Mouse (Mus musculus) midbrain, postnatal 0 days (tissue): ENCODE results near the gene Olfr441. TPM values are rescaled to one million over a fixed set of nuclear protein-coding genes. Genes with fewer than 3 reads are reported as not detected.
A peak's percentile ranks its signal among the peaks of the same experiment; 100 is the strongest.
"Not testable (repeated sequence)": the region's sequence is repeated elsewhere in the genome, so short reads cannot be mapped to it uniquely, and the experiment has no call there.

ENCODE experiments used
- ATAC-seq: fragments of 200-750 bp; cut with Nextera tagmentation; 2 replicates; pipeline ENCODE4 v1.8.0; 2017; ENCODE audit warnings: moderate number of reproducible peaks, mild to moderate bottlenecking, moderate TSS enrichment, moderate library complexity; ENCODE audit not compliant: low FRiP score
- DNase-seq: peaks from one replicate; pipeline ENCODE4 v3.0.0-alpha.2; 2015; ENCODE audit warnings: low spot score
- H3K27ac ChIP-seq: fragments of 300-500 bp; sonication (generic); 2 replicates; pipeline ENCODE4 v1.5.1; 2014; ENCODE audit warnings: low read depth, mild to moderate bottlenecking, low read length, mixed read lengths
- H3K27me3 ChIP-seq: fragments of 300-500 bp; sonication (generic); 2 replicates; pipeline ENCODE4 v1.6.1; 2014; ENCODE audit warnings: low read length, control low read depth, mixed read lengths; ENCODE audit not compliant: insufficient read depth
- H3K36me3 ChIP-seq: fragments of 300-500 bp; sonication (generic); 2 replicates; pipeline ENCODE4 v1.6.1; 2014; ENCODE audit warnings: low read length, control low read depth, mixed read lengths; ENCODE audit not compliant: insufficient read depth
- H3K4me1 ChIP-seq: fragments of 300-500 bp; sonication (generic); 2 replicates; pipeline ENCODE4 v1.6.1; 2014; ENCODE audit warnings: mild to moderate bottlenecking, control low read depth, antibody characterized with exemption, low read length, mixed read lengths; ENCODE audit not compliant: insufficient read depth
- H3K4me2 ChIP-seq: fragments of 300-500 bp; sonication (generic); 2 replicates; pipeline ENCODE4 v1.6.1; 2014; ENCODE audit warnings: low read depth, mild to moderate bottlenecking, low read length, mixed read lengths; ENCODE audit not compliant: poor library complexity, severe bottlenecking
- H3K4me3 ChIP-seq: fragments of 300-500 bp; sonication (generic); 2 replicates; pipeline ENCODE4 v1.5.1; 2014; ENCODE audit warnings: low read depth, mild to moderate bottlenecking, low read length, moderate library complexity
- H3K9ac ChIP-seq: fragments of 300-500 bp; sonication (generic); replicated peaks from 2 replicates; pipeline ENCODE4 v1.6.1; 2014; ENCODE audit warnings: mild to moderate bottlenecking, low read length, moderate library complexity, mixed read lengths; ENCODE audit not compliant: poor library complexity, severe bottlenecking
- H3K9me3 ChIP-seq: fragments of 300-500 bp; sonication (generic); 2 replicates; pipeline ENCODE4 v1.6.1; 2016; ENCODE audit warnings: low read length, control low read depth
- CTCF ChIP-seq: IDR thresholded peaks from 2 replicates; pipeline ENCODE4 v1.5.1; 2016; ENCODE audit warnings: antibody characterized with exemption, mild to moderate bottlenecking
- WGBS: fragments of 180-500 bp; shearing (Covaris S2); extraction: QIAGEN DNeasy Blood & Tissue Kit; methylation state at CpG from one replicate; pipeline ENCODE4 v1.1.7; 2014; 5-methylcytosine and 5-hydroxymethylcytosine counted together
- polyA plus RNA-seq: library from polyadenylated mRNA; unstranded; fragments of >200 nt; fragmentation: Nextera tagmentation; extraction: Ambion mirVana; gene quantifications from 2 replicates; pipeline ENCODE4 v1.2.1, GENCODE M21; 2015
- total RNA-seq: library from RNA; depleted of rRNA; stranded (reverse); fragments of >200 nt; gene quantifications from 2 replicates; pipeline ENCODE4 v1.2.3, GENCODE M21; 2014; rRNA removed

Gene Olfr441
- 0.85 TPM in 1 of 2 replicates, not detected in the other for total RNA-seq
- polyA plus RNA-seq = not detected in 2 replicates

- not testable (repeated sequence) for H3K9me3 ChIP-seq, H3K4me3 ChIP-seq, H3K9ac ChIP-seq, H3K36me3 ChIP-seq, DNase-seq, H3K27me3 ChIP-seq, ATAC-seq, H3K27ac ChIP-seq, H3K4me2 ChIP-seq, H3K4me1 ChIP-seq
- 86% methylated on average over 1 of the region's 1 CpGs for WGBS
These were observed at the start of gene Olfr441 for GRCm38 (mm10) chr6:43106069-43106468. Gene Olfr441 (plus strand): TSS chr6:43106369.

GRCm38 (mm10) chr6:43078750-43079149, 27.4 kb upstream of the Olfr441 start:
- Histone ChIP-seq H3K27ac (no peak overlapping the region), H3K27me3 (no peaks in the 10 kb centered on the region), H3K4me3 (no peak overlapping the region), H3K4me1 (no peaks in the 10 kb centered on the region), H3K9ac (no peak overlapping the region), H3K9me3 (no peaks in the 10 kb centered on the region), H3K4me2 (no peak overlapping the region), H3K36me3 (no peaks in the 10 kb centered on the region)
- DNase-seq = peak; percentile 55
- TF ChIP-seq CTCF = peak; percentile 77
- 16% methylated on average over 2 of the region's 2 CpGs for WGBS
- no peak for ATAC-seq

DNA sequence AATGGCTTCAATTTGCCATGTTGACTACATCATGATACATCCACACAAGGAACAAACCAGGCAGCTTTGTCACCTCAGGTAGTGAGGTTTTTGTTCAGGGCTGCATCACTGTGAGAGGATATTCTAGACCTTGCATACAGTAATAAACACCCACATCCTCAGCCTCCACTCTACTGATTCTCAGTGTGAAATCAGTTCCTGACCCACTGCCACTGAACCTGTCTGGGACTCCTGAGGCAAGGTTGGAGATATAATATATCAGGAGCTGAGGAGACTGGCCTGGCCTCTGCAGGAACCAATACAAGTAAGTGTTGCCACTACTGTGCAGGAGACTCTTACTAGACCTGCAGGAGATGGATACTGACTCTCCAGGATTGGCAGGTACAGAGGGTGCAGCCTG, 24.8 kb upstream of the Olfr441 start:
- not testable (repeated sequence) for ATAC-seq, H3K4me1 ChIP-seq, H3K27ac ChIP-seq, H3K36me3 ChIP-seq, H3K27me3 ChIP-seq, H3K9me3 ChIP-seq, H3K9ac ChIP-seq, H3K4me3 ChIP-seq, H3K4me2 ChIP-seq, DNase-seq

DNA sequence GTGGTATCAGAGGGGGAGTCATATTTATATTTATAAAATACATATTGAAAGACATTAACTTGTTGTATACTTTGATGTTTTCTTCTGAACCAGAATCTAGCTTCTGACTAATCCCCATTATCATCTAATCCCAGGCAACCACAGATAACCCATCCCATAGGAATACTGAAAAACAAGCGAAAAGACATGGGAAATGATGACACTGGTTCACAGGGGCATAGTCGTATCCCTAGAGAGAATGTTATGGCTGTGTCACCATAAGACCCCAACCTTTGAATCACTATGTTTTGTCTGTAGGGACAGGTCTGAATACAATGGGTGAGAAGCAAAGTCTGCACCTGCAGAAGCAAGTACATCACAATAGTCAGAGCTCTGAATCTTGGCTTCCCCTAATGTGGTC, 40.1 kb downstream of the Olfr441 start, which contains the start of gene Olfr237-ps1:
Gene Olfr237-ps1, plus strand, starts transcription at position 301 of the 400 bp plus-strand sequence.
- not testable (repeated sequence) for DNase-seq

DNA sequence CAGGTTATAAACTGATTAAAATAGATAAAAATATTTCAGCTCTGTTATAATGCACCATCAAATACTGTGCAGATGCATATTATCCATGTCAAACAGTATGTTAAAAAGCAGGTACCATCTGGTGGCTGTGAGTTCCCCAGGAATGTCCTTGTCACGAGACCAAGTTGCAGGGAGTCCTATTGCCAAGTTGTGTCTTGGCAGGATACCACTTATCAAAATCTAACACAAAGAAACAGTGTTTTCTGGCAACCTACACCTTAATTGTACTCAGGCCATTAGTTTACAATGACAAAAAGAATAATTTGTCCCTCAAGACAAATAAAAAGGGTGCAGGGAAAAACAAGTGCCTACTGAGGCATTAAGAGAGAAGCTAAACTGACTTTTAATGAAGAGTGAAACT, 53.3 kb downstream of the Olfr441 start:
- no peaks in the 10 kb centered on the region for H3K4me1 ChIP-seq
- ATAC-seq (no peak), DNase-seq (peak; percentile 31)
- no peaks in the 10 kb centered on the region for H3K36me3 ChIP-seq
- H3K4me2 ChIP-seq = no peak overlapping the region
- TF ChIP-seq CTCF = no peak
- no peak overlapping the region for H3K4me3 ChIP-seq
- no peak overlapping the region for H3K27ac ChIP-seq
- no peak overlapping the region for H3K9ac ChIP-seq
- no peaks in the 10 kb centered on the region for H3K9me3 ChIP-seq
- no peaks in the 10 kb centered on the region for H3K27me3 ChIP-seq
- WGBS = 56% methylated on average over 1 of the region's 1 CpGs

More for the DNA sequence above, 40.1 kb downstream of the Olfr441 start, which contains the start of gene Olfr237-ps1:
- H3K27me3 ChIP-seq, H3K9ac ChIP-seq, H3K36me3 ChIP-seq, H3K4me3 ChIP-seq, H3K4me1 ChIP-seq, ATAC-seq, H3K27ac ChIP-seq, H3K4me2 ChIP-seq, H3K9me3 ChIP-seq: not testable (repeated sequence)
- WGBS = 90% methylated on average over 2 of the region's 2 CpGs

GRCm38 (mm10) chr6:43162982-43163381, 56.8 kb downstream of the Olfr441 start, which contains the start of gene Olfr437:
Gene Olfr437 (plus strand): TSS chr6:43163282.
- WGBS = 73% methylated on average over 3 of the region's 3 CpGs
- DNase-seq (no peak), ATAC-seq (no peak)
- H3K4me1 ChIP-seq = no peaks in the 10 kb centered on the region
- H3K4me2 ChIP-seq = no peak within 1 kb of the TSS
- no peak within 1 kb of the TSS for H3K27ac ChIP-seq
- H3K9ac ChIP-seq = no peak within 1 kb of the TSS
- TF ChIP-seq CTCF = no peak
- H3K36me3 ChIP-seq = no peaks in the 10 kb centered on the region
- H3K4me3 ChIP-seq = no peak within 1 kb of the TSS
- H3K27me3 ChIP-seq = no peaks in the 10 kb centered on the region
- H3K9me3 ChIP-seq = no peaks in the 10 kb centered on the region
